Mouse (Mus musculus) adrenal gland (tissue): ENCODE measurements around the gene Gm4869.
"Not testable (repeated sequence)": the region's sequence is repeated elsewhere in the genome, so short reads cannot be mapped to it uniquely, and the experiment has no call there.

Experiments
- intact Hi-C: fragments of 180-260 bp; cut with DNase I; formaldehyde crosslinking; loops from one replicate; pipeline ENCODE4 v1.15.1; 2025

Gene Gm4869

GRCm38 (mm10) chr5:140463151-140463550, 17.7 kb downstream of the Gm4869 start:
- intact Hi-C loops: not testable (repeated sequence)

GRCm38 (mm10) chr5:140464943-140465342, 19.5 kb downstream of the Gm4869 start:
- intact Hi-C loops: no loop called here

GRCm38 (mm10) chr5:140472336-140472735, 26.9 kb downstream of the Gm4869 start:
- intact Hi-C loops: no loop called here

GRCm38 (mm10) chr5:140481458-140481857, 36.0 kb downstream of the Gm4869 start:
- intact Hi-C loops: no loop called here

- intact Hi-C loops: no loop called here
Observed at GRCm38 (mm10) chr5:140491142-140491541, 45.7 kb downstream of the Gm4869 start.

GRCm38 (mm10) chr5:140492684-140493233, 47.3 kb downstream of the Gm4869 start:
- intact Hi-C loops: no loop called here

GRCm38 (mm10) chr5:140498176-140498575, 52.7 kb downstream of the Gm4869 start:
- intact Hi-C loops: no loop called here

GRCm38 (mm10) chr5:140500736-140501135, 55.3 kb downstream of the Gm4869 start:
- intact Hi-C loops: no loop called here

- intact Hi-C loops: no loop called here
Observed at GRCm38 (mm10) chr5:140501982-140502836, 56.8 kb downstream of the Gm4869 start.

GRCm38 (mm10) chr5:140502925-140503324, 57.5 kb downstream of the Gm4869 start:
- intact Hi-C loops: not testable (repeated sequence)

- intact Hi-C loops: no loop called here
Observed at GRCm38 (mm10) chr5:140505208-140505780, 59.8 kb downstream of the Gm4869 start, which contains the start of gene Chst12. Chst12 (plus strand) TSS chr5:140505550.

- intact Hi-C loops: no loop called here
Observed at GRCm38 (mm10) chr5:140506096-140506794, 60.8 kb downstream of the Gm4869 start.

- intact Hi-C loops: no loop called here
Observed at GRCm38 (mm10) chr5:140507466-140508208, 62.2 kb downstream of the Gm4869 start.

- intact Hi-C loops: no loop called here
Observed at GRCm38 (mm10) chr5:140508686-140509085, 63.2 kb downstream of the Gm4869 start.

GRCm38 (mm10) chr5:140509204-140509603, 63.8 kb downstream of the Gm4869 start:
- intact Hi-C loops: no loop called here

- intact Hi-C loops: no loop called here
Observed at GRCm38 (mm10) chr5:140510012-140511000, 64.9 kb downstream of the Gm4869 start.

- intact Hi-C loops: no loop called here
Observed at GRCm38 (mm10) chr5:140513921-140514320, 68.5 kb downstream of the Gm4869 start.

GRCm38 (mm10) chr5:140514799-140515486, 69.5 kb downstream of the Gm4869 start:
- intact Hi-C loops: no loop called here
